Mouse (Mus musculus) thymus, postnatal 10 days (tissue): ENCODE measurements around the gene Shq1.

Experiments used
- DNase-seq, 2 experiments: peaks; one replicate each; pipeline ENCODE4 v3.0.0; 2021; ENCODE audit warnings: low spot score in 2 of 2

Shq1 gene

DNA sequence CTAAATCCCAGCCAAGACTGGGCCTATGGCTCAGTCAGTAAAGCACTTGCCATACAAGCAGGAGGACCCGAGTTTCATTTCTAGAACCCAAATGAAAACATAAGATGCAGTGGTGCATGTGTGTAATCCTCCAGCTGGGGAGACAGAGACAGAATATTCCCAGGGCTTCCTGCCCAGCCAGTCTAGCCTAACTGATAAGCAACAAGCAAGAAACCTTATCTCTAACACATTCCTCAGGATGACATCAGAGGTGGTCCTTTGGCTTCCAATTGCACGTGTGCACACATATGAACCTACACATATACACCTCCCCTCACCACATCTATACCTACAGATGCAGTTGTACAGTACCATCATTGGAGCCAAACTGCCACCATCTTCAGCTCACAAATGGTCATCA is 2.1 kb downstream of the Shq1 start:
- no peak for DNase-seq

DNA sequence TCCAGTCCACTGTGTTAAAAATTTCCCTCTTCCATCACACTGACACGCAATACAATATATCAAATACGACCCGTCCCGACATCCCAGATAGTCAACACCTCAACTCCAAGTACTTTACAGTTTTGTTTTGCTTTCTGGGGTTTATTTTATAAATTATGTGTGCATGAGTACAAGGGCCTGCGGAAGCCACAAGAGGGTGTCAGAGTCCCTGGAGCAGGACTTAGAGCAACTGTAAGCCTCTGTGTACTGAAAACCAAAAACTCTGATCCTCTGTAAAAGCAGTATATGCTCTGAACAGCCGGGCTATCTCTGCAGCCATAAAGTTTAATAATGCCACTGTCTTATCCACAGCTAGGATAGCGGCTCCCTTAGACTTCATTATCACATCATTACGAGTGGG is 3.3 kb downstream of the Shq1 start:
- no peak for DNase-seq

DNA sequence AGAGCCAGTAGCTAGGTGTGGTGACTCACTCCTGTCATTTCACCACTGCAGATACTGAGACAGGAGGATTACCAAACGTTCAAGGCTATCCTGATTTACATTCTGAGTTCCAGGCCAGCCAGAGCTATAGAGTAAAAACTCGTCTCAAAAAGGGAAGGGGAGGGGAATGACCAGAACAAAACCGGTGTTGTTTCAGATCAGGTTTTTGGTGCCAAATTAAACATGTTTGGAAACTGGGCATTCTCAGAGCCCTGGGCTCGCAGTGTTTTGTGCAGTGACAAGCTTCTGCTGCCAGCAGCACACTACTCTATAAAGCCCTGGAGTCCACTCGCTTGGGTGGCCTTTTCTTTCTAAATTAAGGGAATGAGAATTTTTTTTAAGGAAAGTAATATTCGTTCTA is 8.7 kb downstream of the Shq1 start:
- no peak for DNase-seq

- no peak for DNase-seq
Measured at GRCm38 (mm10) chr6:100660395-100660794, 10.6 kb downstream of the Shq1 start.

- no peak for DNase-seq
Measured at GRCm38 (mm10) chr6:100652535-100652934, 18.4 kb downstream of the Shq1 start.

GRCm38 (mm10) chr6:100647196-100647595 is 23.8 kb downstream of the Shq1 start:
- no peak for DNase-seq

- peak in 1 of 2 experiments; percentile 14 for DNase-seq
Measured at GRCm38 (mm10) chr6:100645469-100646201, 25.3 kb downstream of the Shq1 start.

DNA sequence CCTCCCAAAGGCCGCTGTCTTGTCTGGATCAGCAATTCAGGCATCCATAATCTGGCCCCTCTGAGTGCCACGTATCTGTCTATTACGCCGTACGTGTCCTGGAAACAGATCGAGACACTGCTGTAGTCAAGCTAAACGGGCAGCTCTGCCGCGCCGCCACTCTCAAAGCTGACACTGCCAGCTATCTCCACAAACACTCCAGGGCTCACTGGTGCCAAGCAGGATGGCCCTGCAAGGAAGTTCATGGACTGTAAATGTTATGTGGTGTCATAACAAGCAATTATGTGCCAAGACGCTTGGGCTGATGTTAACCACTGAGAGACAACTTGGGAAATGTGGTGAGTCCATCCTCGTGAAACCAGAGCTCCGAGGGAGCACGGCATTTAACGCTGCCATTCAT is 26.3 kb downstream of the Shq1 start:
- DNase-seq: no peak

DNA sequence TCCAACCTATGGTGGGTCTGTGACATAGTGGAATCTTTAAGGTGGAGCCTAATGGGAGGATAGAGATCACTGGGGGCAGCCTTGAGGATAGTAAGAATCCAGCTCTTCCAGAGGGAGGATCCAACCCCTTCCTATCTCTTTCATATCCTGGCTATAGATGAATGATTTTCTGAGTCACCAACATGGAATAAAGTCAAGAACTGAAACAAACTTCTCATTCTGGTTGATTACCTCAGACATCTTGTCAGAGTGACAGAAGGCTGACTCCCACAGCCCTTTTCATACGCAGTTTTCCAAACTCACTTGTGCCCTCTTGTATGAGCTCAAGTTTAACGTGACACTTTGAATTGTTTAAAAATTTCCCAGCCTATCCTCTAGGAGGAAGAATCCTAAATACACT is 28.2 kb downstream of the Shq1 start:
- DNase-seq: no peak

DNA sequence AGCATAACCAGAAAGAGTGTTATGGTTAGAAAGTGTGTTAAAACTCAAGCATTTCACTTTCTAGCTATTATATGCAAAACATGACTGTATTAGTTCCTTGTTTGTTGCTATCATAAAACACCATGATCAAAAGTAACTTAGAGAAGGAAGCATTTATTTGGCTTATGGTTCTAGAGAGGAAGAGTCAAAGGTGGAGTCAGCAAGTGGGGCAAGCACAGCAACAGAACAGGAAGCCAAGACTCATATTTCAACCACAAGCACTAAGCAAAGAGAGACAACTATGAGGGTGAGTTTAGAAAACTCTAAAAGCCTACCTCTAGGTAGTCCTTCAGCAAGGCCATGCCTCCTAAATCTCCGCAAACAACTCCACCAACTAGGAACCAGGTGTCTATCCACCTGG is 30.4 kb downstream of the Shq1 start:
- no peak for DNase-seq

- DNase-seq: no peak
Measured at GRCm38 (mm10) chr6:100629086-100629485, 41.9 kb downstream of the Shq1 start.

- no peak for DNase-seq
Measured at GRCm38 (mm10) chr6:100628223-100628622, 42.7 kb downstream of the Shq1 start.

DNA sequence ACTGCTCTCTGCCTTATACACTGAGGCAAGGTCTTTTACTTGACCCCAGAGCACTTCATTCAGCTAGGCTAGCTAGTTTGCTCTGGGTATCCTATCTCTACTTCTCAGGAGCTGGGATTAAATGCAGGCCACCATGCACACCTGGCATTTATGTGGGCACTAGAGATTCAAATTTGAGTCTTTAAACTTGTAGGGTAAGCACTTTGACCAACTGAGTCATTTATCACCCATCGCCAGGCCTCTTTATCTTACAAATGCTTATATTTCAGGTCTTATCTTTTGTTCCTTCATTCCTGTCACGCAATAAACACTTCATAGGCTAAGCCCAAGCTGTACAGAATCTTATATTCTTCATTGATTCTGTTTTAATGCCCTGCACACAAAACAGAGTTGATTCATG is 47.0 kb downstream of the Shq1 start:
- DNase-seq: no peak

- DNase-seq: no peak
Measured at GRCm38 (mm10) chr6:100622861-100623507, 48.0 kb downstream of the Shq1 start.

GRCm38 (mm10) chr6:100620411-100620810 is 50.5 kb downstream of the Shq1 start:
- DNase-seq: no peak

- DNase-seq: peak; percentile 10 to 16
Measured at GRCm38 (mm10) chr6:100619309-100619708, 51.6 kb downstream of the Shq1 start.

- no peak for DNase-seq
Measured at GRCm38 (mm10) chr6:100616133-100616532, 54.8 kb downstream of the Shq1 start.

DNA sequence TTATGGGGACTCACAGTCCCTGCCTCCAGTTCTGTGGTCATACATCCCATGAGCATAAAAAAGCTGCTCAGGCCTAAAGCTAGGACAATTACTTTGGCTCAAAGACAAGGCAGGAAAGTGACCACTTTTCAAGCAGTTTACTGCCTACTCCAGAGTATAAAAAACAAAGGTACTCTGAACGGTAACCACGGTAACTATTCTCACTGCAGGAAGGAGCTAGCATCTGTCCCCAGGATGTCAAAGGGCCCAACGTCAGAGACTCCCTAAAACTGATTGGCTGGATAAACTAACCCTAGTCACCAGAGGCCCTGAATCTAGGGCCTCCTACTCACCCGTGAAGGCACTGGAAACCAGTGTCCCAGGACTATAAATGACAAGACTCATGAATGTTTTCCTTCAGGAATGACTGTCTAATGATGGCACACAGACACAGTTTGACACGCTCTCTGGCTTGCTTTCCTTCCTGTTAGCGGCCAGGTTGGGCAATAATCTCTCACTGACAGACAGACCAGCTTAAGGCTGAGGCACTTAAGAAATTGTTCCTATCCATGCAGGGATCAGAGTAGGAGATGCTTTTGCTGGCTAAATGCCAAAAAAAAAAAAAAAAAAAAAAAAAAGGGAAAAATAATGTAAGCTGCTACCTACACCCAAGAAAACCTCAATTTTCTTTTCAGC is 57.2 kb downstream of the Shq1 start:
- DNase-seq: no peak

DNA sequence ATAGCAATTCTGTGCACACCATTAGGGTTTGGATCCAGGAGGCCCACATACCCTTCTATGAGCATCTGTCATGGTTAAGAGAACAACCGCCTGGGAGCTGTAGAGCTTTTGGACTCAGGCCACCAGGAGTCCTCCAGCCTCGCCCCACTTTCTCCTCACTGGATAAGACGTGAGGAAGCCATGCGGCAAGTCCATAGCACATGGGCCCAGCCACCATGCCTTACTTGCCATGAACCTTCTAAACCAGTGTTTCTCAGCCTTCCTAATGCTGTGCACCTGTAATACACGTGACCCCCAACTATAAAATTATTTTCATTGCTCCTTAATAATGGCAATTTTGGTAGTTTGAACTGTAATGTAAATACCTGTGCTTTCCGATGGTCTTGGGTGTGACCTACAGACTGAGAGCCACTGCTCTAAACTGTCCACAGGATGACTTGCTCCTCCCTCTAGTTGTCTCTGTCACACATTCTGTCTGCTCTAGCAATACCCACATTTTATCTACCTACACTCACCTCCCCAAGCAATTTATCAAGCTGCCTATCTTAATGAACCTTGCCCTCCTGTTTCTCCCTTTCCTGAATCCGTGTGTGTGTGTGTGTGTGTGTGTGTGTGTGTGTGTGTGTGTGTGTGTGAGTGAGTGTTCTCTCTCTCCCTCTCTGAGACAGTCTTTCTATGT is 59.9 kb downstream of the Shq1 start:
- DNase-seq: no peak

DNA sequence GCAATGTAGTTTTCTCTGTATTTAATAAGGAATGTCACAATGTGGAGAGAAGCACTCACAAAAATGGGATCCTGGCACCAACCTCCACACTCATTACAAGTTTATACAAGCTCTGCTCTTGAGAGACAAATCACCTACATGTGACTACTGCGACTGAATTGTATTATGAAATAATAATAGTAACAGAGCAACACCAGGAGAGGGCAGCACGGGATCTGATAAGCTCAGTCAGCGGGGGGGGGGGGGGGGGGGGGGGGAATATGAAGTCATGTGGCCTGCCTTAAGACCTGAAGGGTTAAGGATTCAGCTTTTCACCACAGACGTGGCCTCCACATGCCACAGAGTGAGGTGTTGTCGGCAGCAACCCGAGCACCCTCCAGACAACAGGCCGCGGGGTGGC is 60.8 kb downstream of the Shq1 start:
- DNase-seq: no peak

DNA sequence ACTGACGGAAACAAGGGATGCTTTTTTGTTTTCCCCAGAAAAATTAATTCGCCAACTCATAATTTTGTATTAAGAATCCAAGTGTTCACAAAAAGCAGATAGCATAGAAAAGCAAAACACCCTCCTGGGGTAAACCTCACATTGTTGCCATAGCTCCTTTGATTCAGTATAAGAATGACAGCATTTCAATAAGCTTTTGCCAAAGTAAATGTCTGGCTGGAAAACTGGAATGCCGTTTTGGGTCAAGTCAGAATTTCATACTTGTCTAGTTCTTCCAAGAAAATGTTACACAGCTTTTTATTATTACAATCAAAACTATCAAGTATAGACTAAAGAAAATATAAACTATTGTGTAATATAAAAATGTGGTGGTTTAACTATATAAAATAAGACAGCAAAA is 61.7 kb downstream of the Shq1 start:
- no peak for DNase-seq

DNA sequence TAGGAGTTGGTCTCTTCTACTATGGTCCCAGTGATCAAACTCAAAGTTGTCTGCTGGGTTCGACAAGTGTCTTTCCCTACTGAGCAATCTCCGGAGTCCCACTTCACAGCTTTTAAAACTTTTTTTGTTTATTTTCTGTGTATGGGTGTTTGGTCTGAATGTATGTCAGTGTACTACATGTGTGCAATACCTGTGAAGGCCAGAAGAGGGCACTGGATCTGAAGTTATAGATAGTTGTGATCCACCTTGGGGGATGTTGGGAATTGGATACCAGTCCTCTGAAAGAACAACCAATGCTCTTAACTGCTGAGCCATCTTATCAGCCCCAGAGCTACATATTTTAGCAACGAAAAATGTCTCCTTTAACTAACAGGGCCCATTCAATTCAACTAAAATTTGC is 62.5 kb downstream of the Shq1 start:
- peak in 1 of 2 experiments; percentile 45 for DNase-seq
